Mouse (Mus musculus): ENCODE results near the gene Cyp11a1. TPM values are rescaled to one million over a fixed set of nuclear protein-coding genes. Genes with fewer than 3 reads are reported as not detected.
A peak's percentile ranks its signal among the peaks of the same experiment; 100 is the strongest.

Gene Cyp11a1
- total RNA-seq, 4 experiments from 2014 or later = 0.27 TPM; not detected in 3

GRCm38 (mm10) chr9:57972776-57973439 is 33.3 kb upstream of the Cyp11a1 start:
- DNase-seq (ENCODE audit: low spot score) = no peak

GRCm38 (mm10) chr9:57973440-57974066 is 32.7 kb upstream of the Cyp11a1 start:
- DNase-seq (ENCODE audit: low spot score) = no peak

DNA sequence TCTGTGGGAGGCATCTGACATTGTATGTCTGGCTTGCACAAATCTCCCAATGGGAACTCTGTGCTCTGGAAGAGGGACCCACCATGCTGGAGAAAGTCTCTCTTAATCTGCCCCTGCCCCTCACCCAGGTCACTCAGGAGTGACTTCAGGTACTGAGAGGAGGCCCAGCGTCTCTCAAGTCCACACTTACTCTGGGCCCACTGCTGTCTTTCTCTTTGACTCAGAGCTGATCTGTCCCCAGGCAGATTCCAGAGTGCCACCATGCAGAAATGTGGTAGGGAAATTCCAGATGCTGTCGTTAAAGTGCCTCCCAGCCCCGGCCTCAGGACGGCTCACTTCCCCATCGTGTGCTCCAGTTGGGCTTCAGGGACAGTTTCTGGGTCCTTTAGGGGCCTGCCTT is 32.0 kb upstream of the Cyp11a1 start:
- no peak for DNase-seq (ENCODE audit: low spot score)

DNA sequence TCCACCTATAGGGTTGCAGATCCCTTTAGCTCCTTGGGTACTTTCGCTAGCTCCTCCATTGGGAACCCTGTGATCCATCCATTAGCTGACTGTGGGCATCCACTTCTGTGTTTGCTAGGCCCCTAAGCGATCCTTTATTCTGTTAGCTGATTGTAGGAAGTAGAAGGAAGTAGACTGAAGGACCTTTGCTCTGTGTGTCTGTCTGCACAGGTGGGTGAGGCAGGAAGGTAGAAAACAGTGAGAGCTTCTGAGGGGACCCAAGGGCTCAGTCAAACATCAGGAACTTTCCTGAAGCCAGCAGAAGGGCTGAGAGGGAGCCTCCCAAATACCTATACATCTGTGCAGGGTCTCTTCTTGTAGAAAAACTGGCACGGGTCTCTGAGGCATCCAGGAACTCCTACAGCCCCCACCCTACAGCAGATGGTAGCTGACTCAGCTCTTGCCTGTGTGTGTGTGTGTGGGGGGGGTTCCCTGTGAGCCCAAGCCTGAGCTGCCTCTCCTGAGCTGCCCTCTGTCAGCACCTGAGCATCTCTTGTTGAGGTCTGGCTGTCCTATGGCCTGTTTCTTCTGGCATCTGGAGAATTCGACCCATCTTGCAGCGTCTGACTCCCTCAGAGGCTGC is 30.9 kb upstream of the Cyp11a1 start:
- no peak for DNase-seq (ENCODE audit: low spot score)

DNA sequence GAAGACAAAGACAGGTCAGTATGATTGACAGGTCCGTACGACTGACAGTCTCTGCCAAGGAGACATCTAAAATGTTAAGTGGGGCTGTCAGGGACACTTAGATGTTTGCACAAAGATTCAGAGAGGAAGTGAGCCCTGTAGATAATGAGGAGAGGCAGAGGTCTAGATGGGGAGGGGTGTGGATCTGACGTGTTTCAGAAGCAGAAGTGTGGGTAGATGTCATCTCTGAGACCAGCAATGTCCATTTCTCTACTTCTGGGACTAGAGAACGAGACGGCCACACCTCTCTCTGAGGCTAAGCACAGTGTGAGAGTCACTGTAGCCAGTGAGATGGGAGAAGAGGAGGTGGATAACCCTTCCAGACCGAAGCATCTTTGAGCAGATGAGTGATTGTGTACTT is 28.2 kb upstream of the Cyp11a1 start:
- DNase-seq (ENCODE audit: low spot score) = no peak

GRCm38 (mm10) chr9:57978858-57979257 is 27.4 kb upstream of the Cyp11a1 start:
- DNase-seq (ENCODE audit: low spot score) = no peak

DNA sequence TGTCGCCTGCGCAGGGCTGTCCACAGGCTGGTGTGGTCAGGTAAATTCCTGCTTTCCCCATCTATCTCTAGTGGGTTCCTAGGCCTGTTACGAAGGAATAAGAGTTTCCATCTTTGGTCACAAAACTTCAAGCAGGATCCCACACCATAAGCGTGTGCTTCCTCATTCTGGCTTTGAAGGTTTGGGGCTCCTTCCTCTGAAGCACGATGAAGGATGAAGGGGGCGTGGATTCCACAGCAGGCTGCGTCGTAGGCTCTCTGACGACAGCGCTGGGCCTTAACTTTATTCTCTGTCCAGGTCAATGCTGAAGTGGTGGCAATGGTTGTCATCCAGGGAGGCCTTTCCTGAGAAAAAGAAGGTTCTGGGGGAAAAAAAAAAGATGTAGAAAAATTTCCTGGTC is 25.6 kb upstream of the Cyp11a1 start:
- no peak for DNase-seq (ENCODE audit: low spot score)

DNA sequence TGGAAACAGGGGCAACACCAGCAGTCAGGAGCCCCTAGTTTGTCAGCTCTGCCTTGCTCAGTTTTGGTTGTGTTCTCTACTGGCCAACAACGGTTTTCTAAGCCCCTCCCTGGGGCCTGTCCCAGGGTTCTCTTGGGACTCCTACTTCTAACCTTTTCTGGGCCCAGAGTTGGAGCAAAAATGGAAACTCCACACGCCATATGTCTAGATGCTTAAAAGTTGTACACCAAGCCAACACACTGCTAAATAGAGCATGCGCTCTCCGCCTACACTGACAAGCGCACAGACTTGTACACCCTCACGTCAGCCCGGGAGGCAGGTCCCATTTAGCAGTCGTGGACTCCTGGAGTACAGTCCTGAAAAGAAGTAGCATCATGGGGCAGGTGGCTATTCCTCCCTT is 20.9 kb upstream of the Cyp11a1 start:
- no peak for DNase-seq (ENCODE audit: low spot score)

DNA sequence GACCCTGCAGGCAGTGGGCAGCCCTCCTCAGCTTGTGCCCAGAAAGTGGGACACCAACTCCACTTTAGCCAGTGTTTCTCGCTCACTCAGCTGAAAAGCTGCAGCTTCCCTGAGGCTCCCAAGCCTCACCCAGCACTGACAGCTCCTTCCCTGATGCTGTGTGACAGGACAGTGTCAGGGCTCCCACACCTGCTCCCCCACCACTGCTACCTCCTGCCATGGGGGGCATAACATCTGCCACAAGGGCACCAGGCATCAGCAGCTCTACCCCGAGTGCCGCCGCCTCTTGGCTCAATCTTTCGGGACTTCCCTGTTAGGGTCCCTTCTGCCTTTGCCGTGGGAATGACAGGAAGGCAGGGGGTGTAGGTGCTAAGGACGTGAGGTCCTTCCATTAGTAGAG is 19.9 kb upstream of the Cyp11a1 start:
- DNase-seq (ENCODE audit: low spot score) = no peak

DNA sequence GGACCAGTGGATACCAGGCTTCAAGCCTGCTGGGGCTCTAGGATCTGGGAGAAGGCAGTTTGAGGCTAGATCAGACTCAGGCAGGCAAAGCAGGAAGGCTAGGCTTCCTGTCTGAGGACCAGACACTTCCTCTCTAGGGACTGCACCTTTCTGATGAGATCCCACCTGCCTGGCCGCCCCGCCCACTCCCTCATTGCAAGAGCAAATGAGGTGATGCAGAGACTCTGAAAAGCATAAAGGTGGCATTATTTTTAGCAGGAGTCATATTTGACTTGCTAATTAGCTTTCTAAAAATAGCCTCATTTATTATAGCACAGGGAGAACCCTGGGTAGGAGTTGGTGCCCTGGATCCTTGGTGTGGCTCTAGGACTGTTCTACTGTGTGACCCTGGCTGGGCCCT is 18.1 kb upstream of the Cyp11a1 start:
- DNase-seq (ENCODE audit: low spot score) = no peak

GRCm38 (mm10) chr9:57989309-57989708 is 16.9 kb upstream of the Cyp11a1 start:
- DNase-seq (ENCODE audit: low spot score) = no peak

GRCm38 (mm10) chr9:57990438-57991110 is 15.6 kb upstream of the Cyp11a1 start:
- no peak for DNase-seq (ENCODE audit: low spot score)

DNA sequence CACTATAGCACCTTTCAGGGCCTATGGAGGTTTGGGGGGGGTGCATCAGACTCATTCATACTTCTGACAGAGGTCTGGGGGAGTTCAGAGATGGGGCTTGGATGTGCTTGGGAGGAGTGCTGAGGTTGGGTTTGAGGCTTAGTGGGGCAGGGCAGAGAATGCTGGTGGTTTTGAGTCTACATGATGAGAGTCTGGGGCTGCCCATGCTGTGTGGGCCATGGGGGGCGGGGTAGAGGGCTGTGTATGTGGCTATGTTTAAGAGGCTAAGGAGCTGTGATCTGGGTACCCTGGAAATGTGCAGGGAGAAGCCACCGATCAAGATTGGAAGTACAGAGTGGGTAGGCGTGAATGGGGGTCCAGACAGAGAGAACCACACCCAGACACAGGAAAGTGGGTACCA is 14.2 kb upstream of the Cyp11a1 start:
- DNase-seq (ENCODE audit: low spot score) = no peak

DNA sequence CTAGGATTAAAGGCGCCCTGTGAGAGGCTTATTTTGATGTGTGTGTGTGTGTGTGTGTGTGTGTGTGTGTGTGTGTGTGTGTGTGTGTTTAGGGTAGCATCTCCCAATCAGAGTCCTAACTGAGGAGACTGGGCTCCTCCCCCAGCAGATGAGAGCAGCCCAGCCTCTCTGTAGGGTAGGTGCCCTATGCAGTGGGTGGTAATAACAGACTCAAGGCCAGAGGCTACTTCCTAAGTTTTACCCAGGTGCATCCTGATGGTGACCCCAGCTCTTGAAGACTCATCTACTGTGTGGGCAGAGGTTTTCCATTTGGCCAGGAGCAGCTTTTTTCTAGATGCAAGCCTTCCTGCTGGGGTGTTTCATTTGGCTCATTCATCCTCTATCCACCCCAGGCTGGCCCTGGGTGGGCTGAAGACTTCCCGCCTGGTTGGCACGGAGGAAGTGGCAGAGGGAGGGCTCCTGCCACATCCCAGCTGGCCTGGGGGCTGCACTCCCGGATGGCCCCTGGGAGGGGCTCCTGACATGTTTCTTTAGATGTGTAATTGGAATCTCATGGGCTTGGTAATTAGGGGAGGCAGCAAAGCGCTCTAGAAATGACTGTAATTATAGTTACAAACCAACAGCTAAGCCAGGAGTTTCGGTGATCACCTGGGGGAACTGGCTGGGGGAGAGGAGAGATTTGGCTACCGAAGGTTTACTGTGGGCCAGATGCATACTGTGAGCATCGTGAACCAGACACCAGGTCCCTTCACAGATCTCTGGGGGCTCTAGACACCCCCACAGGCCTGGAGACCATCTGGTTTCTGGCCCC is 13.2 kb upstream of the Cyp11a1 start:
- DNase-seq (ENCODE audit: low spot score) = no peak

DNA sequence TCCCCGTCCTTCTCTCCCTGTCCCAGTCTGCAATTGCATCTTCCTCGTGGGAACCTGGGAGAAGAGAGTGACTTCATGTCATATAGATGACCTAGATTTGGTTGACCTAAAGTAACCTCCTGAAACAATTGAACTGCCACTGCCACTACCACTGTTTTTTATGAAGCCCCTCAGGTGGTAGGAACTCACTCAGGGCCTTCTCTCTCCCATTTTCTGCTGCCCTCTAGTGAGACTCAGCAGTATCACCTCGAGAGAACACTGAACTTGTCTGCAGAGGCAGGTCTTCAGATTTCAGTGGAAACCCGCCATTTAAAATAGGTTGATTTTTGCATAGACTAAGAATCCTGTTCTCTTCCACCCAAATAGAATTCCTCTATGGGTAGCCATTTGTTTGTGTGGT is 10.9 kb upstream of the Cyp11a1 start:
- DNase-seq (ENCODE audit: low spot score) = no peak

DNA sequence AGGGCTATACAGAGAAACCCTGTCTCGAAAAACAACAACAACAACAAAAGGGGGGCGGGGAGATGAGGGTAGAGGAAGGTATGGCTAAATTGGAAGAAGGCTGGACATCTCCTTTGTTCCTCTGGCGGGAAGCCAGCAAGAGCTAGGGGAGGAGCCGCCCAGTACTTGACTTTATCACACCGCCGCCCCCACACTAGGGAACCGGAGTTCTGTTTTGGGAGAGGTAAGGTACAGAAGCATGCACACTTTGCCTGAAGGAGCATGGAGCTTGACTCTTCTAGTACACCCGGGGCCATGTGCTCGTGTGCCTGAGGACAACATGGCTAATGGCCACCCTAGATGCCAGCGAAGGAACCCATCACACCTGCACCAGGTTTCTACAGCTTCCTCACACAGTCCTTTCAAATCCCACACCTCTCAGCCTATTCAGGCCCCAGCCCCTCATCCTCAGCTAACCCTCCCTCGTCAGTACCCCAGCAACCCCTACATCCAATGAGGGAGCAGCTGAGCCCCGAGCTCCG is 8.6 kb upstream of the Cyp11a1 start:
- DNase-seq (ENCODE audit: low spot score) = no peak

DNA sequence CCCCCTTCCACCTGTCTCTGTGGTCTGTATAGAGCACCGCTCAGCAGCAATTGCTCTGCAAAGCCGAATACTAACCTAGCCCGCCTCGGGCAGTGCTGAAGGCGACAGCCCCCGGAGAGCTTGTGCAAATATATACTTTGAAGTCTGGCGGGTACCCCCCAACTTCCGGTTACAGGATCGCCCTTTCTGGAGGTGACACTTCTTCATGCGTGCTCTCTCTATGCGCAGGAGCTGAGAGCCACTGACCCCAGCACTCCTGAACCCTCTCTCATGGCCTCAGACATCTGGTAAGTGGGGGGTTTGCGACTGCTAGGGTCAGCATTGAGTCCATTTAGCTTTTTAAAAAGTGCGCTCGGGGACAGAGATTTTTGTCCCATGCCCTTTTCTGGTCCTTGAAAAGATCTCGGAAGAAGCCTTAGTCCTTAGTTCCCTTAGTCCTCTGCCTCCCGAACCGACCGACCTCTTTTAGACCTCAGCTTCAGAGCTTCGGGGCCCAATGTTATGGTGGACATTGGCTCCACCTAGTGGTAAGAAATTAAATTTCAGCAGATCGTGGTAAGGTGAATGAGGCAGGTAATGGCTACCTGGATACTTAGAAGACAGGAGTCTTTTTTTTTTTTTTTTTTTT is 8.1 kb upstream of the Cyp11a1 start:
- DNase-seq (ENCODE audit: low spot score) = peak; percentile 65

DNA sequence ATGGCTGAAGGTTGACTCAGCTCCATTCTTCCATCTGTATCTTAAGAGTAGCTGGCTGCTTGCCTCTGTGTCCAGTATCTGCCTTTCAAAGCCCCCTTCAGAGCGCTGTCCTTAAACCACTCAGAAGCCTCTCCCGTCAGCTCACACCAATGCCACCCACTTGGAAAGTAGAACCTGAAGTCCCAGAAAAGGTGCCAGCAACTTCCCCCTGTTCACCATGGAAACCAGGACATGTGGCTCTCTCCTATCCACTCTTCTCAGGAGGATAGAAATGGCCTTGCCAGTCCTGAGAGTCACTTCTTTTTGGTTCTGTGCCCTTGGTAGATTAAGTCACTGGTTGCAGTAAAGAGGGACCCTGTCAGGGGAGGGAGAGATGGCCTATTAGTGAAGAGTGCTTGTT is 7.5 kb upstream of the Cyp11a1 start:
- no peak for DNase-seq (ENCODE audit: low spot score)

- DNase-seq (ENCODE audit: low spot score) = no peak
Observed at GRCm38 (mm10) chr9:57999676-58000075, 6.5 kb upstream of the Cyp11a1 start.

- no peak for DNase-seq (ENCODE audit: low spot score)
Observed at GRCm38 (mm10) chr9:58003272-58003671, 2.9 kb upstream of the Cyp11a1 start.

- DNase-seq (ENCODE audit: low spot score) = no peak
Observed at GRCm38 (mm10) chr9:58008336-58009014, 2.3 kb downstream of the Cyp11a1 start.

Data from heart, adult 8-10 months (tissue).